Comparison of ENCODE assay signal across 8 mouse cellular contexts in the genomic region with DNA sequence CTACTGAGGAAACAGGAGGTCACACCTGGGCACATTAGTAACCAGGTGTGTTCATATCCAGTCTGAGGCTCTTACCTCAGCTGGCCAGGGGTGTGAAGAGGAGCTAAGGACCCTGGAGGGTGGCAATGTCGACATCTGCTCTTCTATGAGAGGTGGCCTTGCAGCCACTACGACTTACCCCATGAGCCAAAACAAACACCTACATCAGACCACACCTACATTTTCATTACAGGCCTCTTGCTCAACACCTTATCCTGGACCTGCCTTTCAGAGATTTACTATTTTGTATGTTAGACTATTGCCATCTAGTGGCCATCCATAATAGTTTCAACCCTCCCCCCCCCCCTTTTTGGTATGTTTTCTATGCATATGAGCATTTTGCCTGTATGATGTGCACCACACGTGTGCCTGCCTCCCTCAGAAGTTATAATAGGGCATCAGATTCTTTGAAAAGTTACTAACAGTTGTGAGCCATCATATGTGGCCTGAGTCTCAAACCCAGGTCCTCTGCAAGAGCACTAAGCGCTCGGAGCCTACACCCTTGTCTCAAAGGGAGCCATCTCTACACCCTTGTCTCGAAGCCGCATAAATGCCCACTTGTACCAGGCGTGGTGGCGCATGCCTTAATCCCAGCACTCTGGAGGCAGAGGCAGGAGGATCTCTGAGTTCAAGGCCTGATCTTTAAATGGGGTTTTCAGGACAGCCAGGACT.
A peak's percentile ranks its signal among the peaks of the same experiment; 100 is the strongest.
DNase-seq lines count a peak whose midpoint lies in the region; ATAC-seq and TF ChIP-seq lines count a peak whose summit lies in the region.

No protein-coding gene starts in this region.

- TF ChIP-seq RAD21 in MEL (IDR thresholded peaks at IDR 0.05; ENCODE audit: low read depth, low read length), result peak; percentile 39

- 0 out of 2 replicates have a peak, but pooled peaks have one; percentile 18 for ATAC-seq in heart, embryonic 12.5 days (ENCODE audit: insufficient number of reproducible peaks, low FRiP score)
- ATAC-seq in forebrain, embryonic 16.5 days, result peak; percentile 63
- peak; percentile 84 for ATAC-seq in lung, embryonic 14.5 days (ENCODE audit: insufficient read depth)
- peak; percentile 41; the same call in 1 of the 2 replicates for ATAC-seq in stomach, embryonic 15.5 days (ENCODE audit: insufficient read depth, low FRiP score, low read depth)

- H3K36me3 ChIP-seq in heart, embryonic 12.5 days, result no peaks in the 10 kb centered on the region
- no peaks in the 10 kb centered on the region for H3K36me3 ChIP-seq in MEL (ENCODE audit: control insufficient read depth in 1 of 2, insufficient read depth in 2 of 2, low read length in 2 of 2)
- no peaks in the 10 kb centered on the region for H3K36me3 ChIP-seq in forebrain, embryonic 16.5 days (ENCODE audit: control insufficient read depth, insufficient read depth)
- H3K36me3 ChIP-seq in lung, embryonic 14.5 days (ENCODE audit: insufficient read depth), result no peaks in the 10 kb centered on the region
- no peaks in the 10 kb centered on the region for H3K36me3 ChIP-seq in stomach, embryonic 15.5 days

- no peak overlapping the region for H3K4me3 ChIP-seq in heart, embryonic 12.5 days
- H3K4me3 ChIP-seq in MEL (ENCODE audit: control insufficient read depth in 1 of 2, insufficient read depth in 1 of 2, low read depth in 2 of 2, low read length in 2 of 2), result no peak overlapping the region
- H3K4me3 ChIP-seq in forebrain, embryonic 16.5 days (replicated peaks; ENCODE audit: low read length), result no peak overlapping the region
- H3K4me3 ChIP-seq in lung, embryonic 14.5 days (ENCODE audit: low read depth, low read length), result no peak overlapping the region
- no peak overlapping the region for H3K4me3 ChIP-seq in stomach, embryonic 15.5 days (replicated peaks)

- H3K9me3 ChIP-seq in heart, embryonic 12.5 days (replicated peaks), result no peaks in the 10 kb centered on the region
- no peaks in the 10 kb centered on the region for H3K9me3 ChIP-seq in MEL (replicated peaks; ENCODE audit: insufficient read depth, low read length)
- H3K9me3 ChIP-seq in forebrain, embryonic 16.5 days (ENCODE audit: control insufficient read depth, low read length), result no peaks in the 10 kb centered on the region
- no peaks in the 10 kb centered on the region for H3K9me3 ChIP-seq in lung, embryonic 14.5 days (ENCODE audit: low read depth, low read length)
- H3K9me3 ChIP-seq in stomach, embryonic 15.5 days, result no peaks in the 10 kb centered on the region

- H3K4me2 ChIP-seq in heart, embryonic 12.5 days, result no peak overlapping the region
- no peak overlapping the region for H3K4me2 ChIP-seq in forebrain, embryonic 16.5 days (ENCODE audit: low read length)
- H3K4me2 ChIP-seq in lung, embryonic 14.5 days, result no peak overlapping the region
- no peak overlapping the region for H3K4me2 ChIP-seq in stomach, embryonic 15.5 days

- no peak overlapping the region for H3K27ac ChIP-seq in heart, embryonic 12.5 days (ENCODE audit: poor library complexity, severe bottlenecking)
- H3K27ac ChIP-seq in MEL (ENCODE audit: control insufficient read depth, low read depth, low read length), result no peak overlapping the region
- no peak overlapping the region for H3K27ac ChIP-seq in forebrain, embryonic 16.5 days (ENCODE audit: low read length)
- no peak overlapping the region for H3K27ac ChIP-seq in lung, embryonic 14.5 days (ENCODE audit: low read depth)
- no peak overlapping the region for H3K27ac ChIP-seq in stomach, embryonic 15.5 days

- no peaks in the 10 kb centered on the region for H3K79me2 ChIP-seq in MEL (ENCODE audit: control insufficient read depth, insufficient read depth, low read length, poor library complexity)

- TF ChIP-seq POLR2A in MEL (IDR thresholded peaks at IDR 0.05; ENCODE audit: control insufficient read depth in 1 of 2, insufficient read depth in 1 of 2, low read depth in 1 of 2, low read length in 2 of 2, poor library complexity in 1 of 2), result no peak

- peaks cover 6% of the 10 kb centered on the region for H3K27me3 ChIP-seq in heart, embryonic 12.5 days (replicated peaks)
- H3K27me3 ChIP-seq in MEL (ENCODE audit: control insufficient read depth in 1 of 2, insufficient read depth in 2 of 2, low read length in 2 of 2), result no peaks in the 10 kb centered on the region
- H3K27me3 ChIP-seq in forebrain, embryonic 16.5 days (replicated peaks; ENCODE audit: control insufficient read depth, insufficient read depth, low read length), result no peaks in the 10 kb centered on the region
- 0 out of 2 replicates have a peak, but pooled peaks cover 4% of the 10 kb centered on the region for H3K27me3 ChIP-seq in lung, embryonic 14.5 days (ENCODE audit: insufficient read depth, low read length)
- H3K27me3 ChIP-seq in stomach, embryonic 15.5 days (replicated peaks), result no peaks in the 10 kb centered on the region

- 59% methylated on average over 9 of the region's 9 CpGs for WGBS in heart, embryonic 12.5 days
- 64% methylated on average over 9 of the region's 9 CpGs for WGBS in forebrain, embryonic 16.5 days
- 61% methylated on average over 9 of the region's 9 CpGs for WGBS in lung, embryonic 14.5 days
- WGBS in stomach, embryonic 15.5 days, result 62% methylated on average over 9 of the region's 9 CpGs

- no peak for DNase-seq in heart, postnatal 14 days
- DNase-seq in MEL (ENCODE audit: low read depth, low spot score), result peak; percentile 13
- DNase-seq in lung, embryonic 14.5 days, result peak; percentile 75
- no peak for DNase-seq in urinary bladder, adult 2 months (ENCODE audit: low spot score)
- DNase-seq in gastrocnemius, adult 8-10 months (ENCODE audit: low spot score in 2 of 2), result no peak

- peak in 1 of 3 experiments; percentile 27; a peak in 2 of 6 replicates for TF ChIP-seq CTCF in MEL (IDR thresholded peaks at IDR 0.05 in 2 of 3, conservative IDR thresholded peaks at IDR 0.05 in 1 of 3; ENCODE audit: control insufficient read depth in 1 of 3, insufficient read depth in 1 of 3, low read depth in 2 of 3, low read length in 3 of 3, poor library complexity in 1 of 3, severe bottlenecking in 1 of 3)
- peak; percentile 61 for TF ChIP-seq CTCF in lung, embryonic 14.5 days (IDR thresholded peaks at IDR 0.05; ENCODE audit: low read depth)

- TF ChIP-seq EP300 in MEL (IDR thresholded peaks at IDR 0.05; ENCODE audit: low read depth in 1 of 2, low read length in 2 of 2), result no peak

- intact Hi-C loops in heart, postnatal 14 days (cut with DNase I), result loop anchor here (2.0 to 10.0 kb wide), 4 partner anchors 267 to 1609 kb away; no protein-coding TSS in a partner anchor

- no peak overlapping the region for H3K9ac ChIP-seq in heart, embryonic 12.5 days
- no peak overlapping the region for H3K9ac ChIP-seq in MEL (ENCODE audit: control insufficient read depth, low read depth, low read length, poor library complexity, severe bottlenecking)
- H3K9ac ChIP-seq in forebrain, embryonic 16.5 days (replicated peaks; ENCODE audit: low read depth, low read length), result no peak overlapping the region
- no peak overlapping the region for H3K9ac ChIP-seq in lung, embryonic 14.5 days
- no peak overlapping the region for H3K9ac ChIP-seq in stomach, embryonic 15.5 days

- H3K4me1 ChIP-seq in heart, embryonic 12.5 days (replicated peaks), result 0 out of 2 replicates have a peak, but pooled peaks cover 5% of the 10 kb centered on the region
- no peaks in the 10 kb centered on the region for H3K4me1 ChIP-seq in MEL (ENCODE audit: control insufficient read depth in 1 of 2, insufficient read depth in 2 of 2, low read length in 2 of 2)
- peaks cover 4% of the 10 kb centered on the region; the same call in 1 of the 2 replicates for H3K4me1 ChIP-seq in forebrain, embryonic 16.5 days (replicated peaks; ENCODE audit: control insufficient read depth, insufficient read depth, low read length)
- no peaks in the 10 kb centered on the region for H3K4me1 ChIP-seq in lung, embryonic 14.5 days (ENCODE audit: insufficient read depth)
- no peaks in the 10 kb centered on the region for H3K4me1 ChIP-seq in stomach, embryonic 15.5 days

TF ChIP-seq in MEL, 35 proteins besides CTCF, POLR2A, EP300 and RAD21:
- TF ChIP-seq SMC3 (IDR thresholded peaks at IDR 0.05; ENCODE audit: low read depth, low read length) (peak; percentile 33), MAFK (IDR thresholded peaks at IDR 0.05; ENCODE audit: borderline replicate concordance, low read depth, low read length) (no peak)

Comparison
In these comparisons a context has a peak if more than half of its experiments do, and no peak if none do; other contexts are left out.
1. ATAC-seq: peak in every context shown above with its lines; median percentile 84 in lung, embryonic 14.5 days; 63 in forebrain, embryonic 16.5 days; 41 in stomach, embryonic 15.5 days; 18 in heart, embryonic 12.5 days.
2. DNase-seq: peak in MEL (single experiment) and lung, embryonic 14.5 days (single experiment); none in heart, postnatal 14 days (0 of 2), urinary bladder, adult 2 months (single experiment) and gastrocnemius, adult 8-10 months (0 of 2).